Mouse (Mus musculus) neutrophil, adult 5-6 weeks (primary cell): ENCODE results near the gene Gm9639. TPM values are rescaled to one million over a fixed set of nuclear protein-coding genes. Genes with fewer than 3 reads are reported as not detected.
"Not testable (repeated sequence)": the region's sequence is repeated elsewhere in the genome, so short reads cannot be mapped to it uniquely, and the experiment has no call there.

ENCODE experiments used
- ATAC-seq: fragments of 151-379, 151-347 bp; 2 replicates; pipeline ENCODE4 v1.8.0; 2017; ENCODE audit warnings: mild to moderate bottlenecking, moderate TSS enrichment; ENCODE audit not compliant: insufficient number of reproducible peaks, poor library complexity, low FRiP score, severe bottlenecking; ENCODE audit errors: extremely low read depth
- total RNA-seq: library from RNA; stranded (forward); fragments of 200-1000 nt; gene quantifications from 2 replicates; pipeline ENCODE4 v1.2.3, GENCODE M21; 2017

Gm9639 gene
- not detected in 2 replicates for total RNA-seq

GRCm38 (mm10) chr10:77794976-77795375 is at the start of gene Gm9639:
TSS of gene Gm9639 (minus strand) at chr10:77795076.
- ATAC-seq: no peak

- no peak for ATAC-seq
These were observed 44.1 kb upstream of the Gm9639 start for GRCm38 (mm10) chr10:77839006-77839405.

- no peak for ATAC-seq
These were observed 40.8 kb upstream of the Gm9639 start, which contains the start of gene Krtap10-10 for GRCm38 (mm10) chr10:77835647-77836046. TSS of gene Krtap10-10 (plus strand) at chr10:77835947.

- no peak for ATAC-seq
These were observed 32.1 kb upstream of the Gm9639 start, which contains the start of gene Krtap10-4 for GRCm38 (mm10) chr10:77826951-77827350. TSS of gene Krtap10-4 (minus strand) at chr10:77827095.

GRCm38 (mm10) chr10:77819203-77819602 is 24.3 kb upstream of the Gm9639 start:
- ATAC-seq: no peak

- no peak for ATAC-seq
These were observed 23.6 kb upstream of the Gm9639 start for GRCm38 (mm10) chr10:77818523-77818922.

- no peak for ATAC-seq
These were observed 20.6 kb upstream of the Gm9639 start for GRCm38 (mm10) chr10:77815514-77815913.

GRCm38 (mm10) chr10:77814382-77814781 is 19.5 kb upstream of the Gm9639 start, which contains the start of gene Gm2696:
TSS of gene Gm2696 (plus strand) at chr10:77814682.
- no peak for ATAC-seq

- ATAC-seq: no peak
These were observed 16.9 kb upstream of the Gm9639 start, which contains the start of gene Gm9507 for GRCm38 (mm10) chr10:77811743-77812142. TSS of gene Gm9507 (minus strand) at chr10:77811843.

GRCm38 (mm10) chr10:77804095-77804494 is 9.2 kb upstream of the Gm9639 start:
- no peak for ATAC-seq

- no peak for ATAC-seq
These were observed 4.1 kb upstream of the Gm9639 start, which contains the start of gene Gm19668 for GRCm38 (mm10) chr10:77798921-77799508. TSS of gene Gm19668 (minus strand) at chr10:77799133.

GRCm38 (mm10) chr10:77798164-77798920 is 3.5 kb upstream of the Gm9639 start:
- not testable (repeated sequence) for ATAC-seq

GRCm38 (mm10) chr10:77797677-77798076 is 2.8 kb upstream of the Gm9639 start:
- no peak for ATAC-seq

- no peak for ATAC-seq
These were observed 6.3 kb downstream of the Gm9639 start for GRCm38 (mm10) chr10:77788621-77789020.

- ATAC-seq: not testable (repeated sequence)
These were observed 7.0 kb downstream of the Gm9639 start, which contains the start of gene Gm7137 for GRCm38 (mm10) chr10:77787876-77788275. TSS of gene Gm7137 (minus strand) at chr10:77788200.

GRCm38 (mm10) chr10:77783396-77783795 is 11.5 kb downstream of the Gm9639 start:
- ATAC-seq: not testable (repeated sequence)

GRCm38 (mm10) chr10:77782442-77782841 is 12.4 kb downstream of the Gm9639 start, which contains the start of gene Gm3250:
TSS of gene Gm3250 (minus strand) at chr10:77782542.
- ATAC-seq: not testable (repeated sequence)

GRCm38 (mm10) chr10:77776844-77777243 is 18.0 kb downstream of the Gm9639 start, which contains the start of gene Gm7138:
TSS of gene Gm7138 (minus strand) at chr10:77776944.
- not testable (repeated sequence) for ATAC-seq

- ATAC-seq: not testable (repeated sequence)
These were observed 22.7 kb downstream of the Gm9639 start for GRCm38 (mm10) chr10:77772142-77772541.

- ATAC-seq: not testable (repeated sequence)
These were observed 23.7 kb downstream of the Gm9639 start, which contains the start of gene Gm3238 for GRCm38 (mm10) chr10:77771225-77771624. TSS of gene Gm3238 (minus strand) at chr10:77771325.
